Mouse (Mus musculus) forebrain, embryonic 10.5 days (tissue): ENCODE data around the gene Crygn. TPM values are rescaled to one million over a fixed set of nuclear protein-coding genes. Genes with fewer than 3 reads are reported as not detected.

Experiments
- DNase-seq: peaks from one replicate; pipeline ENCODE4 v3.0.0-alpha.2; 2017; ENCODE audit warnings: low spot score; ENCODE audit errors: extremely low spot score
- H3K27ac ChIP-seq: fragments of 300-500 bp; sonication (generic); 2 replicates; pipeline ENCODE4 v1.5.1; 2016; ENCODE audit warnings: mild to moderate bottlenecking
- H3K27me3 ChIP-seq: fragments of 300-500 bp; sonication (generic); 2 replicates; pipeline ENCODE4 v1.6.1; 2016; ENCODE audit warnings: mild to moderate bottlenecking; ENCODE audit not compliant: poor library complexity, severe bottlenecking
- H3K36me3 ChIP-seq: fragments of 300-500 bp; sonication (generic); replicated peaks from 2 replicates; pipeline ENCODE4 v1.6.1; 2016; ENCODE audit warnings: mild to moderate bottlenecking, moderate library complexity
- H3K4me1 ChIP-seq: fragments of 300-500 bp; sonication (generic); 2 replicates; pipeline ENCODE4 v1.6.1; 2016
- H3K4me3 ChIP-seq: fragments of 300-500 bp; sonication (generic); 2 replicates; pipeline ENCODE4 v1.5.1; 2016; ENCODE audit warnings: mild to moderate bottlenecking, moderate library complexity
- H3K9me3 ChIP-seq: fragments of 300-500 bp; sonication (generic); 2 replicates; pipeline ENCODE4 v1.6.1; 2016; ENCODE audit warnings: mild to moderate bottlenecking, moderate library complexity
- WGBS: fragments of 180-500 bp; shearing (Covaris S2); methylation state at CpG from one replicate; pipeline ENCODE4 v1.1.7; 2016; 5-methylcytosine and 5-hydroxymethylcytosine counted together
- polyA plus RNA-seq: library from polyadenylated mRNA; unstranded; fragments of >200 nt; fragmentation: Nextera tagmentation; extraction: Ambion mirVana; gene quantifications from 2 replicates; pipeline ENCODE4 v1.2.1, GENCODE M21; 2016

Crygn gene
- polyA plus RNA-seq, 1 experiment from 2014 or later, result 0.72 TPM

GRCm38 (mm10) chr5:24723527-24724269, 34.1 kb downstream of the Crygn start:
- Histone ChIP-seq H3K36me3 (peaks cover 41% of the 10 kb centered on the region), H3K9me3 (no peaks in the 10 kb centered on the region), H3K4me3 (no peak overlapping the region), H3K27me3 (peaks cover 7% of the 10 kb centered on the region), H3K27ac (peak overlapping the region; percentile 42; the same call in 1 of the 2 replicates), H3K4me1 (peaks cover 20% of the 10 kb centered on the region)
- DNase-seq, result no peak
- 74% methylated on average over 11 of the region's 11 CpGs for WGBS

- DNase-seq, result no peak
- Histone ChIP-seq H3K27me3 (no peaks in the 10 kb centered on the region), H3K27ac (no peak overlapping the region), H3K9me3 (no peaks in the 10 kb centered on the region), H3K4me1 (peaks cover 10% of the 10 kb centered on the region), H3K4me3 (no peak overlapping the region), H3K36me3 (peaks cover 69% of the 10 kb centered on the region)
- 83% methylated on average over 3 of the region's 3 CpGs for WGBS
Measured at GRCm38 (mm10) chr5:24719852-24720251, 38.0 kb downstream of the Crygn start.

- no peak for DNase-seq
Measured at GRCm38 (mm10) chr5:24718076-24718475, 39.7 kb downstream of the Crygn start.

GRCm38 (mm10) chr5:24713987-24714386, 43.8 kb downstream of the Crygn start:
- WGBS, result 92% methylated on average over 6 of the region's 6 CpGs
- no peak for DNase-seq
- Histone ChIP-seq H3K4me1 (no peaks in the 10 kb centered on the region), H3K4me3 (no peak overlapping the region), H3K27me3 (no peaks in the 10 kb centered on the region), H3K36me3 (peaks cover 96% of the 10 kb centered on the region), H3K9me3 (peaks cover 13% of the 10 kb centered on the region), H3K27ac (no peak overlapping the region)

More at GRCm38 (mm10) chr5:24718076-24718475, 39.7 kb downstream of the Crygn start:
- no peaks in the 10 kb centered on the region for H3K9me3 ChIP-seq
- no peak overlapping the region for H3K4me3 ChIP-seq
- H3K27me3 ChIP-seq, result no peaks in the 10 kb centered on the region
- WGBS, result 95% methylated on average over 6 of the region's 6 CpGs
- H3K4me1 ChIP-seq, result no peaks in the 10 kb centered on the region
- H3K27ac ChIP-seq, result no peak overlapping the region
- H3K36me3 ChIP-seq, result peaks cover 86% of the 10 kb centered on the region

- 94% methylated on average over 2 of the region's 2 CpGs for WGBS
- DNase-seq, result no peak
- Histone ChIP-seq H3K27ac (no peak overlapping the region), H3K9me3 (peaks cover 13% of the 10 kb centered on the region), H3K36me3 (peaks cover 96% of the 10 kb centered on the region), H3K4me3 (no peak overlapping the region), H3K4me1 (no peaks in the 10 kb centered on the region), H3K27me3 (no peaks in the 10 kb centered on the region)
Measured at GRCm38 (mm10) chr5:24713199-24713598, 44.6 kb downstream of the Crygn start.

GRCm38 (mm10) chr5:24711615-24712014, 46.2 kb downstream of the Crygn start:
- Histone ChIP-seq H3K9me3 (peaks cover 13% of the 10 kb centered on the region), H3K4me3 (no peak overlapping the region), H3K4me1 (no peaks in the 10 kb centered on the region), H3K27me3 (no peaks in the 10 kb centered on the region), H3K36me3 (peaks cover 96% of the 10 kb centered on the region), H3K27ac (no peak overlapping the region)
- DNase-seq, result no peak
- WGBS, result 95% methylated on average over 6 of the region's 6 CpGs

GRCm38 (mm10) chr5:24709962-24710361, 47.8 kb downstream of the Crygn start:
- no peaks in the 10 kb centered on the region for H3K4me1 ChIP-seq
- no peak for DNase-seq
- peaks cover 98% of the 10 kb centered on the region for H3K36me3 ChIP-seq
- no peak overlapping the region for H3K4me3 ChIP-seq
- WGBS, result 79% methylated on average over 2 of the region's 2 CpGs
- H3K9me3 ChIP-seq, result peaks cover 13% of the 10 kb centered on the region
- no peak overlapping the region for H3K27ac ChIP-seq
- no peaks in the 10 kb centered on the region for H3K27me3 ChIP-seq

- H3K4me1 ChIP-seq, result no peaks in the 10 kb centered on the region
- no peaks in the 10 kb centered on the region for H3K27me3 ChIP-seq
- WGBS, result 96% methylated on average over 8 of the region's 8 CpGs
- no peak overlapping the region for H3K4me3 ChIP-seq
- DNase-seq, result no peak
- H3K27ac ChIP-seq, result no peak overlapping the region
- H3K9me3 ChIP-seq, result no peaks in the 10 kb centered on the region
- H3K36me3 ChIP-seq, result peaks cover 100% of the 10 kb centered on the region
Measured at GRCm38 (mm10) chr5:24704615-24705014, 53.2 kb downstream of the Crygn start.

GRCm38 (mm10) chr5:24701271-24701670, 56.5 kb downstream of the Crygn start:
- Histone ChIP-seq H3K27me3 (no peaks in the 10 kb centered on the region), H3K4me3 (no peak overlapping the region), H3K27ac (no peak overlapping the region), H3K4me1 (no peaks in the 10 kb centered on the region), H3K9me3 (no peaks in the 10 kb centered on the region), H3K36me3 (peaks cover 99% of the 10 kb centered on the region)
- no peak for DNase-seq
- WGBS, result 87% methylated on average over 3 of the region's 3 CpGs

Other genes starting within 250 kb of the Crygn start
- 0.09 and 0.21 TPM in 2 replicates for gene Gbx1, start 230.8 kb downstream of the Crygn start, polyA plus RNA-seq
- gene Asb10, start 217.0 kb downstream of the Crygn start, polyA plus RNA-seq, result 0.09 and 0.15 TPM in 2 replicates
- 0.06 TPM in 1 of 2 replicates, not detected in the other for gene 4931409K22Rik, start 201.2 kb downstream of the Crygn start, polyA plus RNA-seq
- gene Abcf2, start 180.5 kb downstream of the Crygn start, polyA plus RNA-seq, result 193 and 197 TPM in 2 replicates
- 15.1 and 16.0 TPM in 2 replicates for gene Chpf2, start 171.3 kb downstream of the Crygn start, polyA plus RNA-seq
- gene Smarcd3, start 133.6 kb downstream of the Crygn start, polyA plus RNA-seq, result 34.7 and 39.7 TPM in 2 replicates
- gene Nub1, start 72.5 kb downstream of the Crygn start, polyA plus RNA-seq, result 26.1 and 27.0 TPM in 2 replicates
- 22.5 and 24.5 TPM in 2 replicates for gene Wdr86, start 27.3 kb downstream of the Crygn start, polyA plus RNA-seq
- gene Rheb, start 84.6 kb upstream of the Crygn start, polyA plus RNA-seq, result 164 and 189 TPM in 2 replicates